Mouse (Mus musculus) small intestine, adult 2 months (tissue): ENCODE data around the gene Ltv1.

Experiments
- CTCF ChIP-seq: fragments of 200-500 bp; IDR thresholded peaks from 2 replicates; pipeline ENCODE4 v1.5.1; 2012; ENCODE audit warnings: low read depth, mild to moderate bottlenecking, control low read depth, inconsistent platforms, low read length, moderate library complexity, mixed read lengths; ENCODE audit not compliant: insufficient replicate concordance, insufficient read length; ENCODE audit errors: extremely low read depth
- POLR2A ChIP-seq: fragments of 200-500 bp; IDR thresholded peaks from 2 replicates; pipeline ENCODE4 v1.6.1; 2012; ENCODE audit warnings: low read depth, mild to moderate bottlenecking, control low read depth, inconsistent platforms, low read length, moderate library complexity

- TF ChIP-seq CTCF (no peak), POLR2A (no peak)
Observed at GRCm38 (mm10) chr10:13152811-13153364, 40.1 kb downstream of the Ltv1 start.
